Mouse (Mus musculus) erythroid progenitor cell, adult 5-6 weeks (primary cell): ENCODE results near the gene Mapk10. TPM values are rescaled to one million over a fixed set of nuclear protein-coding genes. Genes with fewer than 3 reads are reported as not detected.

Experiments
- ATAC-seq: replicated peaks from 2 replicates; pipeline ENCODE4 v1.8.0; 2016; ENCODE audit warnings: moderate number of reproducible peaks, mild to moderate bottlenecking, moderate TSS enrichment, inconsistent platforms; ENCODE audit not compliant: poor library complexity, low FRiP score, severe bottlenecking
- total RNA-seq, 2 experiments: library from RNA; stranded (forward) in 1 of 2; stranded (reverse) in 1 of 2; fragments of 150-400 nt in 1 of 2; fragments of 186-747, 209-891 nt in 1 of 2; gene quantifications; 2 replicates each; pipeline versions ENCODE4 v1.2.3 to v1.2.4; 2015 to 2017; ENCODE audit warnings: low replicate concordance in 2 of 2

The Mapk10 gene
- total RNA-seq (2015; ENCODE audit: low replicate concordance) (not detected in 2 replicates), total RNA-seq (2017; ENCODE audit: low replicate concordance) (not detected in 2 replicates)

DNA sequence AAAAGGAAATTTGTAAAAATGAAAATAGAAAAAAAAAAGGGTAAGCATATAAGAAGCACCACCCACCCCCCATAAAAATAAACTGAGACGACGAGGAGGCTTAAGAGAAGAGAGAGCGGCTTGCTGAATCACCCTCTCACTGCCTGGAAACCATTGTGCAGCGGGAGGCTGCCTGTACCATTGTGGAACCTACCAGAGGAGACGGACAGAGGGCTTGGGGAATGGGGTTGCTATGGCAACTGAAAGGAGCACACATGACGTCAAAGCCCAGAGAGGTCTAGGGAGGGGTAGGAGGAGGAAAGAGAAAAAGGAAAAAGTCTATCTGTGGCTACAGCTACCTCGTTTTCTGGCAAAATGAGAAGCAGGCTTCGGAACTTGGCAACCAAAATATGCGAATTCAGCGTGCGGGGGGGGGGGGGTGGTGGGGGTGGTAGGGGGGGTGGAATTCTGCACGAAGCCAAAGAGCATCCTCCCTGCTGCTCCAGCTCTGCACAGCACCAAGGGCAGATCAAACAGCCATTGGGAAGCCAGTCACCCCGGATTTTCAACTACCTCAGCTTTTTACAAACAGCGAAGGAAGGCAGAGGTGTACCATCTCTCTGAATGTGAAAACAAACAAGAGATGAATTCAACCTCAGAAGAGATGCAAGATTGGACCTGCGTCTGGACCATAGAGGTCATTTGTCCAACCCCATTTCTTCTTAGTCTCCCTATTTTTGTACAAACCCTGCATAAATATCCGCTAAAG is at the start of gene Mapk10:
Gene Mapk10 (minus strand): TSS at position 234 of the 748 bp plus-strand sequence.
- ATAC-seq = no peak

DNA sequence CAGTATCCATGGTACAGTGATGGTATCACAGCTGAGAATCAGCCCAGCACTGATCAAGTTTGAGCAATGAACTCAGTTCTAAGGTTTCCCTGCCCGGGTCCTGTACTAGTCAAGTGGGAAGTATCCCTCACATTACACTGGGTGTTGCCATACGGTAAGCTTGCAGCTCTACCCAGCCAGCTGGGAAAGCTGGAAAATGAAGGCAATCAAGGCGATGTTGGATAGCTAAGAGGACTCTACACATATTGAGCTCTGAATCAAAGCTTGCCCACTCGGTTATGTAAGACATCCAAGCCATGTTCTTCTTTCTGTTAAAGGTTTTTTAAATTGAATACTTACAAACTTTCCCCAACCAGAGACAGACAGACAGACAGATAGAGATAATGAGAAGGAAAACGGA is 45.0 kb upstream of the Mapk10 start:
- no peak for ATAC-seq

DNA sequence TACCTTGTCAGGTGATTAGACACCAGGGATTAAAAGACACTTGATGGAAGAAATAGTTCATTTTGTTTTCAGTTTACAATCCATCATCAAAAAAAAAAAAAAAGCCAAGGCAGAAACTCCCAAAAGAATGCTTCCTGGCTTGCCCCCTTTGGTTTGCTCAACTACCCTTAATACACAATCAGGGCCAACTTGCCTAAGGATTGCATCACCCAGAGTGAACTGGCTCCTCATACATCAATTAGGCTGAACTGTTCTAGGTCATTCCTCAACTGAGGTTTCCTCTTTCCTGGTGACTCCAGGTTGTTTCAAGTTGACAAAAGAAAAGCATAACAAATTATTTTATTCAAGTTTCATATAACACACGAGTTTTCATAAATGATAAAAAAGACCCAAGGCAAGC is 31.3 kb upstream of the Mapk10 start:
- ATAC-seq = no peak

DNA sequence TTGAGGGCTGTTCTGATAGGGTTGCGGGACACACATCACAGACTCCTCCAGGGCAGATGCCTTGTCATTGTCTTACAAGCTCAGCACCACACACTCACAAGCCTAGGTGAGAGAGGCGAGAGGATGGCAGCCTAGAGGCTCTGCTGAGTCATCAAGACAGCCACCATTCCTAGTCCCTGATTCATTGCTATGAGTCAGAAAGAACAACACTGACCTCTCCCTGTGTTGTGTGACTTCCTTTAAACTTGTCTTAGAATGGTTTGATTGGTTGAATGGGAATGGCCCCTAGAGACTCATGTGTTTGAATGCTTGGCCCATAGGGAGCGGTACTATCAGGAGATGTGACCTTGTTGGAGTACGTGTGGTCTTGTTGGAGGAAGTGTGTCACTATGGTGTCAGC is 20.7 kb upstream of the Mapk10 start:
- no peak for ATAC-seq

DNA sequence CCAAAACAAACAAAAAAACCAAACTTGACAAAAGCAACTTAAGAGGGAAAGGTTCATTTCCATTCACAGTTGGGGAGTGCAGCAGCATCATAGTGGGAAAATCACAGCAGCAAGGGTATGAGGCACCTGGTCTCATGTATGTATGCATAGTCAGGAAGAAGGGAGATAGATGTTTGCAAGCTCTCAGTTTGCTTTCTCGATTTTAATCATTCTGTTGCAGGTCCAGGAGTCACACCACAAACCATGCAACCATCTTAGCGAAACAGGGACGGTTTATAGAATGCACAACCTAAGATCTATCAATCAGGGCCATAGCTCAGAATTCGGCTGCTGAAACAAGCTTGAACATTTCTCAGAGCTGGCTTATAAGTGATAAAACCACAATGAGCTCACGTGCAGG is 19.2 kb upstream of the Mapk10 start:
- no peak for ATAC-seq

DNA sequence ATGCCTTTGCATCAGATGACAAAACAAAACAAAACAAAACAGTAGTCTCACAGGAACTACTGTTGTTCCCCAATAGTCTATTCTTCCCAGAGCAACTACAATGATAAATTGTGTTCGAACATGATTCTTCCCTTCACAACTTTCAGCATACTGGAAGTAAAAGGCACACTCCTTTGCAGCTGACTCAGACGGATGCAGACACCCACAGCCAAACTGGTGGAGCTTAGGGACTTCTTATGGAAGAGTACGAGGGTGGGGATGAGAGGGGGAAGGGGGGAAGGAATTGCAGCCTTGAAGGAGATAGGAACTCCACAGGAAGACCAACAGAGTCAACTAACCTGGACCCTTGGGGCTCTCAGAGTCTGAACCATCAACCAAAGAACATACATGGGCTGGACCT is 18.2 kb upstream of the Mapk10 start:
- ATAC-seq = no peak

DNA sequence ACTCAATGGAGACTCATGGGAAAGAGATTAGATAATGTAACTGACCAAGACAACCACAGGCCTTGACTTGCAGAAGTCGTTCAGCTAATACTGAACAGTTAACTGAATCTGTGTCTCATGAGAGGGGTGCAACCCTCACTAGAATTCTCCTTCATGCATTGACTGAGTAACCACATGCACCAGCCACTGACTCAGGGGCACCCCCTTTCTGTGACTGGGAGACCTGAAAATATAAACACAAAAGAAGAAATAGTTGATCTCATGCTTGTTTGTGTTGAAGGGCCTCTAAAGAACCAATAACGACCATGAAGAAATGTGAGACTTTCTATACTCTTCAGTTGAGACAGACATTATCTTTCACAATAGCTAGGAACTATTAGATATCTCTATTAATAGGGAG is 10.9 kb upstream of the Mapk10 start:
- ATAC-seq = no peak

DNA sequence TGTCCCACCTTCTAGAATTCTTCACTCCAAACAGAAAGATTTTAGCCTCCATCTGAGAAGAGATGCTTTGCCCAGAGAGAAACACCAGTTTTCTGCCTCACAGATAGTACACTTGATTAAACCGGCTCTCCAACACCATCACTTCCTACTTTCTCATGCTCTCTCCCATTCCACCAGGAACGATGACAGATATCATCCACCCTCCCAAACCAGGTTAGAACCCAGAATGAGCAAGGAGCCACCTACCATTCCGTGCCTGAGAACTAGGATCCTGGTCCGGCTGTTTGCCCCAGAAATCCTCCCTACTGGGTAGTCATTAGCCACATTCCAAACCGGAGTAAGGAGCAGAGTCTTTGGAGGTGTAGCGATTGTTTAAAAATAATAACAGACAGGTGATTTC is 490 bp downstream of the Mapk10 start:
- ATAC-seq = no peak

DNA sequence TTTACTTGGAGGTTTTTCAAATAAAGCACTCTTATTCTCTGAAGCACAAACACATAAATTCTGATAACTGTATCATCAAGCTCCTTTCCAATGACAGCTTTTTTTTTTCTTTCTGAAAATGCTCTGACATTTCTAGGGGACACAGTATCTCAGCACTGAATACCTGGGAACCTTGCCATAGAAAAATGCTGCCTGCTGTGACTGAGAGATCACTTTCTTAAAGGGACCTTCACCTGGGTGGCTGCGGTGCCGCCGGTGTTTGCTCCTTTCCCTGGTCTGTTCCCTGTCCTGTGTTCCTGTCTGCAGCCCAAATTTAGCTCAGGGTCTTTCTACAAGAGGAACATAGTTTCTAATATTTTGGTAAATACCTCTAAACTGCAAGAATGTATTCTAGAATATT is 1.1 kb downstream of the Mapk10 start:
- ATAC-seq = no peak

DNA sequence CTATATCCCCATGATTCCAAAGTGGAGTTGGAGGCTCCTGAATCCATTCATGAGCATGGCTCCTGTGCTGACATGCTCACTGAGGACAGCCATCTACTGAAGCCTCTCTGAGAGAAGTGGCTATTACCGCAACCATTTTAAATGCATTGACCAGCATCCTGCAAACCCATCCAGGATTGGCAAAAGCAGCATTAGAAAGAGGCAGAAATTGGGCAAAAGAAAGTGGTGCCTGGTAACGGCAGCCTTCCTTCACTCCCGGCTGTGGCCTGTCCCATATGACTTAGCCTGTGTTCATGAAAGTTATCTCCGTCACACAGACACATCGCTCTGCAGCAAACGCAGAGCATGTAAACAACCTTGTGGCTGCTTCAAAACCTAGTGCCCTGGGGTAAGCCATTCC is 1.6 kb downstream of the Mapk10 start:
- no peak for ATAC-seq

DNA sequence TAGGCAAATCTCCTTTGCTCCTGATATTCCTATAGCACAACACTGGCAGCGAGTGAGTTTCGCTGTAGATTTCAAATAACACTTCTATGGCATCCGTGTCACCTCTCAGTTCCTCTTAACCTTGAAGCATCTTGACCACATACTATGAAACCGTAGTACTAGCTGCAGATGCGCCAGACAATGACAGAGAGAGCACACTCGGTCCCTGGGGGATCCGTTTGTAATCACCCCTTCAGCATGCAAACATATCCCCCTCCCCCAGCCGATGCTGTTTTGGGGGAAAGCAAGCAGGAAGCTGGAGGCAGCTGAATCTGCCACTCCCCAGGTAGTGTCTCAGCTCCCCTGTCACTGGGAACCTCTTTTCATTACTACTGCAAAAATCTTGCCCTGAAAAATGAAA is 2.3 kb downstream of the Mapk10 start:
- no peak for ATAC-seq

DNA sequence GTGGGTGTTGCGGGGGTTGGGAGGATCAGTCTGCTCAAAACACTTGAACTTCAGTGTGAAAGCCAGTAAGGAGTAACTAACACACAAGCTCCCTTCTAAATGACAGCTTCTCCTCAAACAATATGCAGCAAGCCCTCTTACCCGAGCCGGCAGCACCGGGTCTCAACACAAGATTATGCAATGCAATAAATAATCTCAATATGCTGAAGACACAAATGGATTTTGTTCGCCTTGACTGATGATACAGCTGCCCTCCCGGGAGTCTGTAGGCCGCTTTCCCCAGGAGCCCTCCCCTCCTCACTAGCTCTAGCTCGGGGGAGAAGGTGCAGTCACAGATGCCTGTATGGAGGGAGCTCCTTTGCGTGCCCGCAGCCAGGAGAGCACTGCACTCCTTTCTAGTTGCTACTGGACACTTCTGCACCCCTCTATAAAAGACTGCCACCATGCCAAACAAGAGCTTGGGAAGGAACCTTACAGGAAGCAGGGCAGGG is 3.1 kb downstream of the Mapk10 start:
- no peak for ATAC-seq

DNA sequence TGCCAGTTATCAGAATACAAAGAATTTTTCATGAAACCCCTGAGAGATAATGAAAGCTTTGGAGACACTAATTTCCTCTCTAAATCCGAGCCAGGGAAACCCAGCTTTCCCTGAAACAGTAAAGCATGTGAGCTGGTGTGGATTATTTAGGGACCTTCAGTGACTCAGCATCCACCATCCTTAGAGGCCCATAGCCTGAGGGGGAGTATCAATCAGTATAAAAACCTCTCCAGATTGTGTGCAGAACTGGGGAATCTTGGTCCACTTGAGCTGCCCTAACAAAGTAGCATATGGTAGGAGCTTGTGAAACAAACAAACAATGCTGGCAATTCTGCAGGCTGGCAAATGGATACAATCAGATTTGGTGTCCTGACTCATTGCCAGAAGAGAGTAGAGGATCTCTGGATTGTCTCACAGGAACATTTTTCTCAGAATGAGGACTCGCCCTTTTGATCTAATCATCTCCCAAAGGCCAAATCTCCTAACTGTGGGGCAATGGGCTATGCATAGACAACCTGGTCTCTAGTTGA is 13.3 kb downstream of the Mapk10 start:
- ATAC-seq = no peak

DNA sequence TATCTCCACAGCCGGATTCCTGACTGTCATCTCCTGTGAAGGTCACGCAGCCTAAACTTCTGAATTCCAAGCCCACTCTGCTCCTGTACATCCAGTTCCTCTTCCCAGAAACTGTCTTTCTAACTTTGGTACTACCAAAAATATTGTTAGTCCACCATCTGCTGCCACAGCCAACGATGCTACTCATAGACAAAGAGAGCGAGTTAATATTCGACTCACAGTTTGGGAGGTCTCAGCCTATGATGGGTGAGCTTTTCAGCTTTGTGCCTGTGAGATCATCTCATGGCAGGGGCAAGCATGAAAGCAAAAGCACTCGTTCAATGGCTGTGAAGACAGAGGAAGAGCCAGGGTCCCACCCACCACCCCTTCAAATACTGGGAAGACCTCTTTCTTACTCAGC is 16.6 kb downstream of the Mapk10 start:
- no peak for ATAC-seq

DNA sequence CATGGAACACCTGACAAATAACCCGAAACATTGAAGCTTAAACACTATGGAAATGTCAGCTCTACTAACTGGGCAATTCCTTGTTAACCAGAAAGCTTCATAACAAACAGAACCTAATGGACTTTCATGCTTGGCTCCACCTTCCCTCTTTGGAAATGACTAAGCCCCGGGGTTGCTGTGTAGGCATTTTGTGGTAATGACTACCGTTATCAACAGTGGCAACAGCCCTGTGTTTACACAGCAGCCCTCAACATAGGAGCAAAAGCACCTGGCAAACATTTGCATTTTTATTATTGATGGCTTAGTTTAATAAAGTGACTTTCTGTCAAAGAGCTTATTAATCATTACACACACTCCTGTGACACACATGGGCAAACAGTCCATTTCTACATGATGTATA is 17.4 kb downstream of the Mapk10 start:
- ATAC-seq = no peak

DNA sequence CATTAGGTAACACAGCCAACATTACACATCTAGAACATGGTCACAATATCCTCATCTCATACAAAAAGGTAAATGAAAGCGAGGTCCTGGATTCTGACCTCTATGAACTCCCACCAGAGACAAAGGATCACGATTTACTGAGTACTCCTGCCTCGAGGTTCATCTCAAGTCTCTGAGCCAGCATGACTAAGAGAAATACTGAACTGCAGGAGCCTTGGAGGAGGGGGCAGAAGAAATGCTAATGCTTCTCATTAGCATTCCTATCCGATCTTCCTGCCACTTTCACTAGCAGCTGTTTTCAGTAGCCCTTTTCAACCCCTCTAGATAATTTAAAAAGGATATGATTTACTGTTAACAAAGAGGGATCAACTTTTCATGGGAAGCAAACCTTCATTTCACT is 19.6 kb downstream of the Mapk10 start:
- ATAC-seq = no peak

DNA sequence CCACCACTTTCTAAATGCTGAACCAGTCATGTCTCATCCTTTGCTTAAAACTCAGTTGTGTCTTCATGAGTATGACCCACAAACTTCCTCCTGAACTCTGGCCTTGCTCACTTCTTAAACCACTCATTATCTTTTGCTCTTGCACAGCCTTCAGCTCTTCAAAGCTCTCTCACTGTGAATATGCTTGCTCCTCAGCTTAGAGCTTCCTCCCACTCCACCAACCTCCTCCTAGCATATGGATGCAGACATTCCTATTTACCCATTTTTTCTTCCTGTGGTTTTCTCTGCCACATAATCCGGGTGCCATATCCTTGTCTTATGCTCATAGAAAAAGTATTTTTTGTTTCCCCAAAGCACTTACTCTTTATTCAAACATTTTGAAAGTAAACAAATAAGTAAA is 26.9 kb downstream of the Mapk10 start:
- ATAC-seq = no peak

DNA sequence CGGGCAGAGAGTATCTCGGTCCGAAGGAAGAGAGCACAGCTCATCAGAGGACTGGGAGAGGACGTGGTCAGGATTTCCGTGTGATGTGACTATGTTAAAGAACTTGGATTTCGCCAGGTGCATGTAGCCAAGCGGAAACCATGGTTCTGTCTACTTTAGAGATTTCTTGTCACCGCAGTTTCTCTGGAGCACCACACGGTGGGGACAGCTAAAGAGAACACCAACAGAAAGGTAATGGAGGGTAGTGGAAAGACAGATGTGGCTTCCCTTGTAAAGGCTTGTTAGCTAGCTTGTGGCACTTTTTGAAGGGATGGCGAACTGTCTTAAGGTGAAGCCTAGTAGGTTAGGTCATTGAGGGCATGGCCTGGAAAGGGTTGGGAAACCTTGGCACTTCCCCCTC is 29.5 kb downstream of the Mapk10 start:
- ATAC-seq = no peak

DNA sequence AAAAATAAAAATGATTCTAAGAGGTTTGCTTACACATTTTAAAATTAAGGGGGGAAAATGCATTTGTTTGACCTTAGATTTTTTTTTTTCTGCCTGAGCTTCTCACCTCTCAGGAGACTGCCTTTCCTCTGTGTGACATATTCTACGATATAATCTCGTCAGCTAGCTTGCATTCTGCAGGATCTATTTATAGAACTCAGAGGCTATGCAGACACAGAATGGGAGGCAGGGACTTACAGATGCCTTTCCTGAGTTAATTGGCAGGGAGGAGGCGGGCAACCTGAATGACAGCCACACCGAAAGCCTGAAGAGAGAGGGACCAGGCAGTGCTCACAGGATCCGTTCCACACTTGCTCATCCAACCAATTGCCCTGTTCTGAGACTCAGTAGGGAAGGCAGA is 34.1 kb downstream of the Mapk10 start:
- ATAC-seq = no peak

DNA sequence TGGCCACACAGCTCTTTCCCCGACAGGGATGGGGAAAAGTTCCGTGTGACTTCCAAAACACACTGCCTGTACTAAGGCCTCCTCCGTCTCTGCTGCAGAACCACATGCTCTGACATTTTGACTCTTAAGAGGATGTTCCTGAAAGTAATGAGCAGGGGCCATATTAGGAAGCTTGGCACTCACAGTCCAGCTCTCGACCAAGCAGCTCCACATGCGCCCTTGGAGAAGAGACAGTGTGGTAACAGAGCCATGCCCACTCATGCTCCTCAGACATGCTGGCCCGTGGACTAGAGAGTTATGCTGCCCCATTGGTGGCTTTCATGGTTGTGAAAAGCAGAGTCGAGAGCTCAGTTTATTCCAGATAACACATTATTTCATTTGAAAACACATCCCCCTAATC is 35.1 kb downstream of the Mapk10 start:
- ATAC-seq = no peak

DNA sequence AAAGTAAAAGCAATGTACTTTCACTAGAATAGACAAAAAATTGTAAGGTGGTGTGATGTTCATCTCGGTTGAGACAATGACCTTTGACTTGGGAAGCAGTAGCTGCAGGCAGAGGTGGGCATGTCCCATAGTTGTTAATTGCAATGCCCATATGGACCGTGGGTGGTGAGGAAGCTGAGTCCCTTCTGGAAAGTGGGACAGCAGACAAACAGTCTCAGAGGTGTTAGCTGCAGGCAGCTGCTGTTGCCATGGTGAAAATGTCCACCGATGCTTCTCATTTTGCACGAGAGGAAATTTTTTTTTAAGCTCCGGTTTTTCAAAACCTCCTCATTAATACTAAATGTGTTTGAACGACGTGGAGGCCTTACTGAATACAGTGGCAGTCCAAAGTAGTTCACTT is 36.5 kb downstream of the Mapk10 start:
- ATAC-seq = no peak

DNA sequence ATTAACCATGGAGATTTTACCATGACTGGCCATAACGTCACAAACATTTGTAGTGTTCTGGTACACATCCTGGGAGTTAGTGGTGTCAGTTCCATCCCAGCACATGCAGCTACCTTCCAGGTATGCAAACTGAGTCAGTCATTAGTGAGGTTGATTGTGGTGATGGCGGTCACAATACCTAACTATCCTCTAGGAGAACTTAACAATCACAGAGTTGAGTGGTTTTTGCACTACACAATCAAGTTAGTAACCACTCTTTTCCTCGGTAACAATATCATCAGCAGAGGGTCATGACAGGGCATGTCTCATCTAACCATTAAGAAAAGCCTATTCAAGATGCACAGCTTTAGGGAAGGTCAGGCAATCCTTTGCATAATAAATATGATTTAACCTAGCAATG is 39.9 kb downstream of the Mapk10 start:
- ATAC-seq = no peak
